Mouse (Mus musculus): ENCODE data around the gene Coch.
"Not testable (repeated sequence)": the region's sequence is repeated elsewhere in the genome, so short reads cannot be mapped to it uniquely, and the experiment has no call there.

Gene Coch

GRCm38 (mm10) chr12:51649401-51649800 lies 56.3 kb downstream of the Coch start:
- not testable (repeated sequence) for DNase-seq
